Mouse (Mus musculus) G1E (cell line): ENCODE results near the gene Acta2. TPM values are rescaled to one million over a fixed set of nuclear protein-coding genes. Genes with fewer than 3 reads are reported as not detected.

Experiments
- ATAC-seq: 2 replicates; pipeline ENCODE4 v1.8.0; 2016; ENCODE audit warnings: mild to moderate bottlenecking; ENCODE audit not compliant: insufficient number of reproducible peaks, poor library complexity, low FRiP score, severe bottlenecking; ENCODE audit errors: extremely low read depth
- DNase-seq: peaks from one replicate; pipeline ENCODE4 v3.0.0; 2012; ENCODE audit warnings: low spot score
- H3K27me3 ChIP-seq: 2 replicates; pipeline ENCODE4 v1.6.1; 2012; ENCODE audit warnings: mild to moderate bottlenecking, low read length, inconsistent platforms; ENCODE audit not compliant: insufficient read depth
- H3K36me3 ChIP-seq: replicated peaks from 2 replicates; pipeline ENCODE3; 2012; ENCODE audit warnings: mild to moderate bottlenecking, inconsistent platforms
- H3K4me1 ChIP-seq: 2 replicates; pipeline ENCODE4 v1.6.1; 2012; ENCODE audit warnings: low read depth, low read length, inconsistent platforms, mixed read lengths; ENCODE audit not compliant: insufficient read depth
- H3K4me3 ChIP-seq: 2 replicates; pipeline ENCODE4 v1.5.1; 2012; ENCODE audit warnings: low read depth, mild to moderate bottlenecking, inconsistent platforms, low read length, moderate library complexity, mixed read lengths
- H3K9me3 ChIP-seq: replicated peaks from 2 replicates; pipeline ENCODE4 v1.6.1; 2012; ENCODE audit warnings: inconsistent platforms
- CTCF ChIP-seq: IDR thresholded peaks from 2 replicates; pipeline ENCODE4 v1.5.1; 2012; ENCODE audit warnings: low read depth, low read length, inconsistent platforms, mixed read lengths
- GATA1 ChIP-seq: IDR thresholded peaks from 2 replicates; pipeline ENCODE4 v1.6.1; 2012; ENCODE audit warnings: borderline replicate concordance, low read length, inconsistent platforms, mixed read lengths
- GATA2 ChIP-seq: IDR thresholded peaks from 2 replicates; pipeline ENCODE4 v1.6.1; 2012; ENCODE audit warnings: low read depth, low read length, inconsistent platforms, borderline replicate concordance
- POLR2AphosphoS5 ChIP-seq: IDR thresholded peaks from 2 replicates; pipeline ENCODE4 v1.6.1; 2012; ENCODE audit warnings: low read depth, low read length, inconsistent platforms; ENCODE audit not compliant: insufficient replicate concordance
- TAL1 ChIP-seq: conservative IDR thresholded peaks from 2 replicates; pipeline ENCODE4 v1.6.1; 2012; ENCODE audit warnings: low read depth, low read length, inconsistent platforms, mixed read lengths
- polyA plus RNA-seq: library from polyadenylated mRNA; stranded (reverse); fragments of >175 nt; gene quantifications from 2 replicates; pipeline ENCODE4 v1.2.3, GENCODE M21; 2012
- total RNA-seq, 2 experiments: library from RNA; stranded (forward) in 1 of 2; stranded (reverse) in 1 of 2; fragments of 200-1000 nt in 1 of 2; fragments of >200 nt in 1 of 2; fragmentation: Nextera tagmentation in 1 of 2; gene quantifications; 2 replicates each; pipeline ENCODE4 v1.2.3; 2014 to 2017

Gene Acta2
- total and polyA plus RNA-seq, 3 experiments: not detected

DNA sequence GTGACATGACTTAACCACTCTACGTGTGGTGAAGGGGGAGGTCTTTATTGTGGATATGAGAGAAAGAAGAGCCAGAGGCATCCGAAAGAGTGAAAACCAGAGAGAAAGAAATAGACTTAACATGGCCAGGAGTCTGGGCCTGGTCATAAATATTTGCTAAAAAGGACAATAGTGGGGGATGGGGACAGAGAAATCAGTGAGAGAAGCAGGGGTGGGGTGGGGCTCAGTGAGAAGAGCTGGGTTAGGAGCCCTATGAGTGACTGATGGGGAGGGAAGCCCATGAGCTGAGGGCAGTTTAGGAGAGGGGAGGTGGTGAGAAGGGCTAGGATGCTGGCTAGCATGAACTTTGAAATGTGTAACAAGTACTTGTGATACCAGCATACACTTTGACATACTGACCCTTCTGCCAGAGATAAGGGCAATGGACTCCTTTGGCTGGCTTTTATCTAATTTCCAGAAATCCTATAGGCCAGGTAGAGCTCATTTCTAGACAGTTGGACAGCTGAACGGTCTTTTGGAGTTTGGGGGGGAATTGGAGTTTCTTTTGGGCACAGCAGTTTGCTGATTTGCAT lies 38.1 kb upstream of the Acta2 start:
- H3K27me3 ChIP-seq: 0 out of 2 replicates have a peak, but pooled peaks cover 2% of the 10 kb centered on the region
- DNase-seq: no peak
- H3K36me3 ChIP-seq: no peaks in the 10 kb centered on the region
- H3K4me3 ChIP-seq: no peak overlapping the region
- TF ChIP-seq TAL1: no peak
- TF ChIP-seq CTCF: no peak
- TF ChIP-seq GATA2: no peak
- TF ChIP-seq POLR2AphosphoS5: no peak
- no peak for TF ChIP-seq GATA1
- H3K4me1 ChIP-seq: no peaks in the 10 kb centered on the region
- H3K9me3 ChIP-seq: no peaks in the 10 kb centered on the region
- ATAC-seq: no peak

- H3K4me1 ChIP-seq: no peaks in the 10 kb centered on the region
- no peak for DNase-seq
- H3K27me3 ChIP-seq: 0 out of 2 replicates have a peak, but pooled peaks cover 2% of the 10 kb centered on the region
- H3K4me3 ChIP-seq: no peak overlapping the region
- no peak for ATAC-seq
- no peak for TF ChIP-seq GATA1
- no peak for TF ChIP-seq GATA2
- TF ChIP-seq CTCF: no peak
- TF ChIP-seq TAL1: no peak
- TF ChIP-seq POLR2AphosphoS5: no peak
- H3K9me3 ChIP-seq: no peaks in the 10 kb centered on the region
- H3K36me3 ChIP-seq: no peaks in the 10 kb centered on the region
Measured at GRCm38 (mm10) chr19:34292701-34293100, 37.3 kb upstream of the Acta2 start.

- 0 out of 2 replicates have a peak, but pooled peaks cover 2% of the 10 kb centered on the region for H3K27me3 ChIP-seq
- DNase-seq: no peak
- H3K9me3 ChIP-seq: no peaks in the 10 kb centered on the region
- no peaks in the 10 kb centered on the region for H3K4me1 ChIP-seq
- ATAC-seq: no peak
- no peaks in the 10 kb centered on the region for H3K36me3 ChIP-seq
- no peak for TF ChIP-seq CTCF
- TF ChIP-seq POLR2AphosphoS5: no peak
- TF ChIP-seq GATA2: no peak
- TF ChIP-seq TAL1: no peak
- no peak for TF ChIP-seq GATA1
- no peak overlapping the region for H3K4me3 ChIP-seq
Measured at GRCm38 (mm10) chr19:34291956-34292355, 36.6 kb upstream of the Acta2 start.

- no peak for DNase-seq
- TF ChIP-seq GATA1: no peak
- TF ChIP-seq GATA2: no peak
- TF ChIP-seq POLR2AphosphoS5: no peak
- no peak for TF ChIP-seq CTCF
- no peak for TF ChIP-seq TAL1
- H3K4me1 ChIP-seq: no peaks in the 10 kb centered on the region
- no peak overlapping the region for H3K4me3 ChIP-seq
- 0 out of 2 replicates have a peak, but pooled peaks cover 2% of the 10 kb centered on the region for H3K27me3 ChIP-seq
- ATAC-seq: no peak
- H3K36me3 ChIP-seq: no peaks in the 10 kb centered on the region
- H3K9me3 ChIP-seq: no peaks in the 10 kb centered on the region
Measured at GRCm38 (mm10) chr19:34291379-34291778, 36.0 kb upstream of the Acta2 start.

DNA sequence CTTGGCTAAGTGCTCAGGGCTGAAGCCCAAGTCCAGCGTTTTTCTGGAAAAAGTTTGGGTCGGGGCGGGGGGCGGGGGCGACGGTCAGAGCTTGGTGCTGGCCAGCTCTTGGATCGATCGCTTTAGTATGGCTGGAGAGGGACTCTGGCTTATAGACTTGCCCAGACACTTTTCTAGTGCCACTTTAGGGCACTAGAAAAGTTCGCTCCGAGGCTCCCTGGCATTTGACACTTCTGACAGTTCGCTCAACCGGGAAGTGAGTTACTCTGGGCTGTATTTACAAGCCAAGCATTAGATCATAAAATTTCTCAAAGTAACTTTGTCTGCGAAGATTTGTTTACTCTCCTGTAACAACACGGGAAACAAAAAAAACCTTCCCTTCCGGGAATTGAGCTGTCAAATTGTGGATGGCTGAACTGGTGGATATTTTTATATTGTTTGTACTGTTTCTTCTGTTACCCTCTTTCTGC lies 35.5 kb upstream of the Acta2 start:
- Histone ChIP-seq H3K9me3 (no peaks in the 10 kb centered on the region), H3K36me3 (no peaks in the 10 kb centered on the region), H3K4me1 (no peaks in the 10 kb centered on the region), H3K4me3 (no peak overlapping the region), H3K27me3 (0 out of 2 replicates have a peak, but pooled peaks cover 2% of the 10 kb centered on the region)
- ATAC-seq (no peak), DNase-seq (no peak)
- TF ChIP-seq CTCF (no peak), POLR2AphosphoS5 (no peak), TAL1 (no peak), GATA1 (no peak), GATA2 (no peak)

GRCm38 (mm10) chr19:34289948-34290789 lies 34.8 kb upstream of the Acta2 start, which contains the start of gene Fas:
Gene Fas, plus strand, starts transcription at chr19:34290666.
- H3K27me3 ChIP-seq: 0 out of 2 replicates have a peak, but pooled peaks cover 2% of the 10 kb centered on the region
- no peak for ATAC-seq
- no peaks in the 10 kb centered on the region for H3K4me1 ChIP-seq
- H3K36me3 ChIP-seq: no peaks in the 10 kb centered on the region
- H3K9me3 ChIP-seq: no peaks in the 10 kb centered on the region
- no peak within 1 kb of the TSS for H3K4me3 ChIP-seq
- TF ChIP-seq TAL1: no peak
- no peak for TF ChIP-seq CTCF
- TF ChIP-seq GATA1: no peak
- no peak for TF ChIP-seq GATA2
- DNase-seq: no peak
